Mouse (Mus musculus) G1E (cell line): Measurements from ENCODE around the gene Lypd3.

ENCODE experiments used
- CTCF ChIP-seq: IDR thresholded peaks from 2 replicates; pipeline ENCODE4 v1.5.1; 2012; ENCODE audit warnings: low read depth, low read length, inconsistent platforms, mixed read lengths
- GATA1 ChIP-seq: IDR thresholded peaks from 2 replicates; pipeline ENCODE4 v1.6.1; 2012; ENCODE audit warnings: borderline replicate concordance, low read length, inconsistent platforms, mixed read lengths
- GATA2 ChIP-seq: IDR thresholded peaks from 2 replicates; pipeline ENCODE4 v1.6.1; 2012; ENCODE audit warnings: low read depth, low read length, inconsistent platforms, borderline replicate concordance
- POLR2AphosphoS5 ChIP-seq: IDR thresholded peaks from 2 replicates; pipeline ENCODE4 v1.6.1; 2012; ENCODE audit warnings: low read depth, low read length, inconsistent platforms; ENCODE audit not compliant: insufficient replicate concordance
- TAL1 ChIP-seq: conservative IDR thresholded peaks from 2 replicates; pipeline ENCODE4 v1.6.1; 2012; ENCODE audit warnings: low read depth, low read length, inconsistent platforms, mixed read lengths

- TF ChIP-seq CTCF (peak; percentile 21; the same call in 1 of the 2 replicates), GATA2 (no peak), GATA1 (no peak), TAL1 (no peak), POLR2AphosphoS5 (no peak)
Observed at GRCm38 (mm10) chr7:24621193-24621592, 15.2 kb upstream of the Lypd3 start.
